Mouse (Mus musculus) c-Kit-positive CD71-positive TER-119-positive erythroid progenitor cells, embryonic 14.5 days (primary cell): ENCODE measurements around the gene Fam118b.

ENCODE experiments used
- DNase-seq: peaks from one replicate; pipeline ENCODE4 v3.0.0-alpha.2; 2013; ENCODE audit warnings: low spot score

Fam118b gene

GRCm38 (mm10) chr9:35197625-35198024 is 70.0 kb downstream of the Fam118b start:
- no peak for DNase-seq

DNA sequence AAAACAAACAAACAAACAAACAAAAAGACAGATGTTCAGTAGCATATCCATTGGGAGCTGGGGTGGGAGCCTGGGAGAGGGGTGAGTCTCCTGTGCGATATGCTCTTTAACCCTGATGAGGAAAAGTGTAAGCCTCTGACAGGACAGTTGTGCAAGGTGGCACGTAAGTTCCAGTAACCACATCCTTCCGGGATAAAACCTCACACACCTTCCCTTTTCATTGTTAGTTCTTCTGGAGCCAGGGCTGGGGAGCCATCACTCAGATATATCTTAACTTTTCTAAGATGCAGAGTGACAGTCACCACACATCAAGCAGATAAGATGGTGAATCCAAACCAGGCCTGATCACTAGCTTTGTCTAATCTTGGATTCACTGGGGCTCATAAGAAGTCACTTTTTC is 73.6 kb downstream of the Fam118b start:
- DNase-seq, result no peak

DNA sequence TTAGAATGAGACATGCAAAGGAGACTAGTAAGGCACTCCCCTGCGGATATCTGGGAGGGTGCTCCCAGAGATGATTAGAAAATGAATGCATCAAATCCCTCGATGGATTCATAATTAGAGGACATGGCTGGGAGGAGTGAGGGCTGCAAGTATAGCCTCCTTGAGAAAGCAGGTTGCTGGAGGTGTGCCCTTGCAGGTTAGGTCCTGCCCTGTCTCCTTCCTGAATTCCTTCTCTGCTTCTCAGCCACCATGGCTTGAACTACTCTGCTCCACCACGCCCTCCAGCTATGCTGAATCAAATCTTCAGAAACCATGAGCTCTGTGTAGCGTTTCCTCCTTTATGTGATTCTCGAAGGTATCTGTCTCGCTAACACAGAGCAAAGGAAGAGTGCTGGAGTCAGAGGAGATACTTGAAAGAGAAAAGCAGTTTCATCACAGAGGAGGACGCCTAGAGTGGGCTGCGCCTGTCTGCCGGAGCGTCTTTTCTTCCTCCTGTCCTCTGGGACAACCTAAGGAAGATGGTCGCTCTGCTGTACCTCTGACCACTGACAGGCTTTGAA is 74.5 kb downstream of the Fam118b start:
- DNase-seq, result no peak

DNA sequence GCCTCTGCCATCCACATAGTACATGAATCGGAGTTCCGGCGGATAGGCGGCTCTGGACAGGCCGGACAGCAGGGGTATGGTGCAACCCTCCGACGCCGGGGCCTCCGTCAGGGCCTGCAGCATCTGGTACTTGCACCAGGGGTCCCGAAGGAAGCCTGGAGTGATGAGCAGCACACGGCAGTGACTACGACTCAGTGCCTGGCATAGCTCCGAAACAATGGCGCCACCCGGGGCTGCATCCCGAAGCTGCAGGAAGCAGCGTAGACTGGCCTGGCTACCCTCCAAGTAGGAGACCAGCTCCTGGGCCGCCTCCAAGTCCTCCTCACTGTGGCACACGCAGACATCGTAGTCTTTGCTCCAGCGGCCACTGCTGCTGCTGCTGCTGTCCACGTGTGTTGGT is 78.9 kb downstream of the Fam118b start:
- DNase-seq, result no peak

- no peak for DNase-seq
These were observed 80.2 kb downstream of the Fam118b start for GRCm38 (mm10) chr9:35187351-35187903.

DNA sequence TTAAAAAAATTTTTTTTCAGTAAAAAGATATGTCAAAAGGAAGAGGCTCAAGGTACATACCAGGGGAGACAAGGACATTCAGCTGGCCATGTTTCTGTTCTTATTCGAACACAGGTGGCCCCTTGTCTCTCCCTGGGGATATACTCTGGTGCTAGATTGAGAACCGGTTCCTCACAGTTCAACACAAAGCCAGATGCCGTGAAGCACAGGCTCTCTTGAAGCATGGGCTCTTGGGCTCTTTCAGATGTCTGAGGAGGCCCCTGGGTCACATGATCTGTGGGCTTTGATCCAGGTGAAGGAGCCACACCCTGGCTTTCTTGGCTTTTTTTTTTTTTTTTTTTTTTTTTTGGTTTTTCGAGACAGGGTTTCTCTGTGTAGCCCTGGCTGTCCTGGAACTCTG is 81.2 kb downstream of the Fam118b start:
- DNase-seq, result no peak

GRCm38 (mm10) chr9:35183359-35183758 is 84.2 kb downstream of the Fam118b start:
- no peak for DNase-seq

DNA sequence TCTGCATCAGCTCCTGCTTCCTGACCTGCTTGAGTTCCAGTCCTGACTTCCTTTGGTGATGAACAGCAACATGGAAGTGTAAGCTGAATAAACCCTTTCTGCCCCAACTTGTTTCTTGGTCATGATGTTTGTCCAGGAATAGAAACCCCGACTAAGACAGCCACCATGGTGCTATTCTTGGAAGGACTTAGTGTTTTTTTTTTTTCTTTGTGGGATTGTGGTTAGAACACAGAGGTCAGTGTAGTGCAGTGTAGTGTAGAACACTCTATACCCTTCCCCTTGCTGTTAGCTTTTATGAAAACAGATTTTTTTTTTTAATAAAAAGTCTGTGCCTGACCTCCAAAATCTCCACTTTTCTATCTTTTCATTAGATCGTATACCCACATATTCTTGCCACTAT is 84.8 kb downstream of the Fam118b start:
- DNase-seq, result no peak

DNA sequence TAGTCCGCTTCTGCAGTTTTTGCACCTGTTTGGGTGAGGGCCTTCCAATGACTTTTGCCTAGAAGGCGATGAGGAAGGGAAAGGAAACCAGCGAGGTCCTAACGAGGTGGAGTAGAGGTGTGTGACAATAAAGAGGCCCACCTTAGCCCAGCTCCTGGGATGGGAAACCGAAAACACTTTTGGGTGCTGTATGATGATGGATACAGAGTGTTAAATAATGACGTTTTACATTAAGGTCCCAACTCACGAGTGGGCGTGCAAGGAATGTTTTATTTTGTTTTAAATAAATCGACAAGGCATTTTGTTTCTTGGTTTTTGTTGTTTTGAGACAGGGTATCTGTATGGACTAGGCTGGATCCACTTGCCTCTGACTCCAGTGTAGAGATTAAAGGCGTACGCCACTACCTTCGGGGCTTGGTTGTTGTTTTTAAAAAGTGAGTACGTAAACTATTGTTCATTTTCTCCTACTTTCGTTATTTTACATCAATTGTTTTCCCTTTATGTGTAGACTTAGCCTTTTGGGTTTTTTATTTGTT is 91.4 kb downstream of the Fam118b start:
- no peak for DNase-seq

DNA sequence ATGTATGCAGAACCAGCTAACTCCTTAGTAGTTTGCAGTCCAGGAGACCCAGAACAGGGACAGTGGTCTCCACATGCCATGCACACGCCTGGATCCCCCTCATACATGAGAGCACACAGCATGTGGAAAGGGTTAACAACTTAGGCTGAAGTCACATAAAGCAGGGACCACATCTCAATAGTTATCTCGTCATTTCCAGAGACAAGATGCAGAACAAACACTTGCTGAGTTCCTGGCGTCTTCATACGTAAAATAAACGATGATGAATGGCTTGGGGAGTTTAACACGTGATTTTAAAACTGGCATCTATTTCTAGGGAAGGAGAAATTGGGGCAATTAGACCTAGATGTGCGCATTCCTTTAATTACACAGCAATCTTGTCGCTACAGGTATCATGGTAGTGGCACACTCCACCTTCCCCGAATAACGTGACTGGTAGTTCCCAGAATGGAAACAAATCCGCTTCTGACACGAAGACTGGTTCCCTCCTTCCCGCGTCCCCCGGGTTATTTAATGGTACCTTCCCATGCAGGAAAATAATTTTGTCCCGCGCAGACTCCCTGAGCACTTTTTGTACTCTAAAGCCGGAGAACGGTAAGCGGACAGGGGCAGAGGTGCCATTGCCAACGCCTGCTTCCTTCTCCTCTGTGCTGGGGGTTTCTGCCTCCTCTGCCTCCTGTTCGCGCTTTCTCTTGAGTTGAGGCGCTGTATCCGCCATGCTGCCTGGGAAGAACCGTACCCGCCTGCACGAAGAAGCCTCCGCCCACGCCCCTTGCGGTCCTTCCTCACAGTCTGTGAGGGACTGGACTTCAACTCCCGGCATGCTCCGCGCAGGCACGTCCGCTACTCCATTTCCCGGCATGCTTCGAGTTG is 92.1 kb downstream of the Fam118b start, which contains the start of gene Dcps:
TSS of gene Dcps (minus strand) at position 811 of the 873 bp plus-strand sequence.
- DNase-seq, result peak; percentile 87

DNA sequence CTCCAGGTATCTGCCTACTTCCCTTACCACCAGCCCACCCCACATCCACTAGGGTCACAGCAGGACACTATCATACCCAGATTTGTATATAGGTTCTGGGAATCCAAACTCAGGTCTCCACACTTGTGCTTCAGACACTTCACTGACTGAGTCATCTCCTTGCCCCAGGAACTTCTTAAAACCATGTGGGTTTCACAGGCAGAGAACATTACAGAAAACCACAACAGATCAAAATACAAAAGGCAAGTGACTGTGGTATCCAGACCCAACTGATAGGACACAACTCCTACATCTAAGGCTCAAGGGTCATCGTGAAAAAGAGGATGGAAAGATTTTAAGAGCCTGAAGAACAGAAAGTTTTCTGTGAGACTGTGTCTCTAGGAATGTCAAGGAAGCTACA is 94.3 kb downstream of the Fam118b start:
- no peak for DNase-seq

GRCm38 (mm10) chr9:35170071-35170470 is 97.5 kb downstream of the Fam118b start:
- no peak for DNase-seq
